Mouse (Mus musculus) fibroblast of lung, adult 2 months (primary cell): ENCODE measurements at regions not wholly inside any gene's neighbourhood (a gene's known extent, or its start where the extent isn't known, plus 50 kb on each side); places are given as distances from the start of the nearest gene placed in this dataset.
A peak's percentile ranks its signal among the peaks of the same experiment; 100 is the strongest.

Source experiments
- DNase-seq: peaks from one replicate; pipeline ENCODE4 v3.0.0-alpha.2; 2011; ENCODE audit warnings: low read depth

GRCm38 (mm10) chr10:109185243-109185642 lies 174.5 kb upstream of the Syt1 start:
- DNase-seq = no peak

GRCm38 (mm10) chr10:109180527-109180926 lies 169.7 kb upstream of the Syt1 start:
- no peak for DNase-seq

DNA sequence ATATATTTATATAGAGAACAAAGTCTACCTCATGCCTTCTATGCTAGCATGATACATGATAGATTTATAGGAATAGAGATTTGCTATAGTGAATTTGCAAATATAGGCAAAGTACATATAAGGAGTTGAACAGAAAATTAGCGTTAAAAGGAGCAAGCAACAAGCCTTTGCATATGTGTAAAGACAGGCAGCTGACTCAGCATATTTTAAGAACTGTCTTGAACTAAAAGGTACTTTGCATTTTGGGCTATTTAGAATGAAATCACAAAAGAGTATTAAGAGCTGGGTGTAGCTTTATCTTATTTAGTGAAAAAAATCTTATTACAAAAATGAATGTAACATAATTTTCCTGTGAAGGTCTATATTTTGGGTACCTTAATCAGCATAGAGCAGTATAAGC lies 149.9 kb upstream of the Syt1 start:
- no peak for DNase-seq

DNA sequence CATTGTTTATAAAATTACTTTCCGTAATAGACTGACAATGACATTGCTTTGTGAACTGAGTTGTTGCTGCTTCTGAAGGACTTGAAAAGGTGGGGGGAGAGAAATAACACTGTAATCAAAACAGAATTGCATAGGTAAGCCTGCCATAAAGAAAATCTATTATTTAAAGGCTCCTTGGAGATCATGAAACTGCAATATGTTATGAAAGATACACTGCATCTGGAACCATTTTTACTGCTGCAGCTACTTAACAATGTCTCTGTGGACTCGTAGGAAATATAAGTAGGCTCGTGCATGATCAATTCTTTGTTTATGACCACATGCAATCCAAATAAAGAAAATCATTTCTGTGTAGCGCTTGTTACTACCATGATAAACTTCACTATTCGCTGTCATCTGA lies 145.0 kb upstream of the Syt1 start:
- DNase-seq = no peak

GRCm38 (mm10) chr10:109140421-109140938 lies 129.7 kb upstream of the Syt1 start:
- no peak for DNase-seq

DNA sequence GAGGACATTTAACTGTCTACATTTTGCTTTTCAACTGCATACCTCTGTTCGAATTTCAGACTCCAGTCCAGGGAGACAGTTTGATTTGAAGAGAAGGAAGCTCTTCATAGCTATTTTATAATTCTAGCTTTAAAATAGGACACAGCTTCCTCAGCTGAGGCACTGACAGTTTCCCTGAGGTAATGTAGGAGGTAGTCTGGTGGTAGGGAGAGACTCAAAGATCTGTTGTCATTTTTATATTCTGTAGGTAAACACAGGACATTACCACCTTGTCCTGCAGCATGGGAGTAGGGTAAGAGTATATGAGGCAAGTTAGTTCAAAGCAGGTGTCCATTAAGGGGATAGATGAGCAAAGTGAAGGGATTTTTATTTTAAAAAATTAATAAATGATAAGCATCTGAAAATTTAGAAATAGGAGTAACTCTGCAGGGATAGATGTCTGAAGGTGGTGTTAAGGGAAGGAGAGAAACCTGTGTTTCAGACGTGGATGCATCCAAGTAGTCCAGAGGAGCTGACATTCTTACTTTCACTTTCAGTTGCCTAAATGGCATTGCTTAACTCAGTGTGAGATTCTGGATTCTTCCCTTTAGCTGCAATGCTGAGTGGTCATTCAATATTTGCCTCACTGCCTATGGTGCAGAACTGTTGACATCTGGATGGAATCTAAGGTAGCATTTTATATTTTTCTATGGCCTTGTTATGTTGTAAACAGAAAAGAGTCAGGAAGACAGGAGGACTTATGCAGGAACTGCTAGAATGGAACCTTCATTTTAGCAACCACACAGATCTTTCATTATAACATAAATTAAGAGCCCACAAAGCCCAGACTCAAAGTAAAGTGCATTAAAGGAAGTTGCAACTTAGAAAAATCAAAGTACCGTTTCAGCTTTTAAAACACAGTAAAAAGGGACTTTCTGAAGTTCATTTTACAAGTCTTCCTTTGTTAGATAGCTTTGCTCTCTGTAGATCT lies 126.3 kb upstream of the Syt1 start:
- DNase-seq = peak; percentile 11

GRCm38 (mm10) chr10:109134521-109134920 lies 123.7 kb upstream of the Syt1 start:
- DNase-seq = no peak

GRCm38 (mm10) chr10:109132091-109132573 lies 121.3 kb upstream of the Syt1 start:
- DNase-seq = no peak

- peak; percentile 11 for DNase-seq
Observed at GRCm38 (mm10) chr10:109129552-109130110, 118.8 kb upstream of the Syt1 start.

DNA sequence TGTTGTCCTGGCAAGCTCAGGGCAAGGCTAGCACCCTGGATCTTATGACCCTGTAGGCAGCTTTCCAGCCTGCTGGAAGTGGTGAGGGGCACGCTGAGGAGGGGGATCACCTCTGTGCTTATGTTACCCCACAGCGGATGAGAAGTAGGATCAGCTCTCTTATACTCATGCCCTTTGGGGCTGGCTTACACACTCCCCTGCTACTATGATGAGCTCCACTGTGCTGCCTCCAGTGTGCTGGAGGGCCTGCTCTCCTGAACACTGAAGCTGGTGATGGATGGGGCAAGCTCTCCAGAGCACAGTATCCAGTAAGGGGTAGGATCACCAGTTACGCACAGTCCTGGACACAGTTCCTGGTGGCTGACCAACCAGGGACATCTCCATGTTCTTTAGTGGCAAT lies 118.3 kb upstream of the Syt1 start:
- DNase-seq = no peak

GRCm38 (mm10) chr10:109126699-109127098 lies 115.9 kb upstream of the Syt1 start:
- DNase-seq = no peak

GRCm38 (mm10) chr10:109117143-109117542 lies 106.4 kb upstream of the Syt1 start:
- no peak for DNase-seq

- DNase-seq = no peak
Observed at GRCm38 (mm10) chr10:109115013-109115627, 104.3 kb upstream of the Syt1 start.

DNA sequence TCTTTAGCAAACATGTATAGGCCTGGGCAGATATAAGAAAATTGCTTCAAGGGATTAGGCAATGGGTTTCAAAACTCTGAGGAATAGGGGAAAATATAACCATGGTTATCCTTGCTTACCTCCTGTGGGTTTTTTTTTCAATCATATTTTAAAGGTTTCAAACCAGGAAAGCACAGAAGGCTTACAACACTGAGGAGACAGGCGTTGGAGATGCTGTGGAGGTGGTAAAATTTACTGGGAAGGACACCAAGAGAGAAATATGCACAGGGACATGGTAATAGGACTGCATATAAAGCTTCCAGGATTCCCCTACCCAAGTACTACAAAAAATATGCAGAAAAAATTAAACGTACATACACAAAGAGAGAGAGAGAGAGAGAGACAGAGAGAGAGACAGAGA lies 95.0 kb upstream of the Syt1 start:
- no peak for DNase-seq

GRCm38 (mm10) chr10:109092219-109092618 lies 81.4 kb upstream of the Syt1 start:
- no peak for DNase-seq

DNA sequence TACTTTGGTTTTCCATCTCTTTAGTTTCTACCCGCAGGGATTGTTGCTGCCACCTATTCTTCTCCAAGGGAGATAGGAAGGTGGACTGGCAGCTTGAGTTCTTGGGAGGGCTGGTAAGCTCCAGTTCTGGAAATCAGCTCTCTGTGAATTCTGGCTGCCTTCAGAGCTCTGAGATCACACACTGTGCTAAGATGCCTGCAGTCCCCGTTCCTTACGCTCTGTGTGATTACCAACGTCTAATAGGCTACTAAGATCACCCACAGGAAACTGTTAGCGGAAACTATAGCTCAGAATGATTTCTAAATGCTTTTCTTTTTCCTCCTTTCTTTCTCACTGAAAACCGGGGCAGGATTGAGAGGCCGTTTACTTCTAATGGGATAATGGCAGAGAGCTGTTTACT lies 69.0 kb upstream of the Syt1 start:
- DNase-seq = no peak

DNA sequence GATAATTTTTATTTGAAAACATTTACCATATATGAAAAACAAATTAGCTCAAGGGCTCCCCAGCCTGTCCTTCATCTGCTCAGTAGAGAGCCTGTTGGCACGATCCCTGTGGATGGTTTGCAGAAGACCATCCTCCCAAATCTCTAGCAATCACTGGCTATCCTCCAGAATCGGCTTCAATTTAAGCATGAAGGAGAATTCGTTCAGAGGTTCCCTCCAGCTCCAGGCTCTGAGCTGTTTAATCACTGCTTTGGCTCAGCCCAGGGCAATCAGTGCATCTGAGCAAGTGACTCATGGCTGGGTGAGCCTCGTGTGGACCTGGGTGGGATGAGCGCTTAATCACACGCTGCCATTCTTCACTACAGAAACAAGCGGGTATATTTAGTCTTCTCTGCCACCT lies 63.4 kb upstream of the Syt1 start:
- DNase-seq = no peak
